Mouse (Mus musculus): ENCODE measurements around the gene Cxxc4.

DNA sequence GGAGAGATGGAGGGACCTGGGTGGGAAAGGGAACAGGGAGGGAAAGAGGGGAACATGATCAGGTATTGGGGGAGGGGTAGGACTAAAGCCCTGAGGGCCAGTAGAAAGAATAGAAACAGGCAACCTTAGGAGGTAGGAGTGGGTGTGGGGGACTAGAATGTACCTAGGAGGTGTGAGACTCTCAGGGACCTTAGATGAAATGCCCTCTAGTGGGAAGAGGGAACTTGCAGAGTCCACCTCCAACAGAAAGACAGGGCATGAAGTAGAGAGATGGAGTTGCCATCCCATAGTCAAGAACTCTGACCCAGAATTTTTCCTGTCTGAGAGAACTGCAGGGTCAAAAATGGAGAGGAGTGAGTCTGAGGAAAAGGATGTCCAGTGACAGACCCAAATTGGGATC, 43.4 kb downstream of the Cxxc4 start:
- TF ChIP-seq CTCF (IDR thresholded peaks at IDR 0.05; ENCODE audit: borderline replicate concordance, insufficient read depth, low read depth, low read length) (no peak), POLR2A (IDR thresholded peaks at IDR 0.05; ENCODE audit: borderline replicate concordance, insufficient read depth, low read length) (no peak)

All from cerebellum, adult 2 months (tissue).